Mouse (Mus musculus): Measurements from ENCODE around the gene Uxs1.

GRCm38 (mm10) chr1:43754448-43755312, 72.9 kb downstream of the Uxs1 start:
- no peak for TF ChIP-seq CTCF (IDR thresholded peaks at IDR 0.05)
- no peak for TF ChIP-seq EP300 (IDR thresholded peaks at IDR 0.05)
